Mouse (Mus musculus): Measurements from ENCODE around the gene Ppp4r3a. TPM values are rescaled to one million over a fixed set of nuclear protein-coding genes. Genes with fewer than 3 reads are reported as not detected.

Gene Ppp4r3a
- total and polyA plus RNA-seq, 2 experiments from 2014 or later = 13.9 to 31.4 TPM

DNA sequence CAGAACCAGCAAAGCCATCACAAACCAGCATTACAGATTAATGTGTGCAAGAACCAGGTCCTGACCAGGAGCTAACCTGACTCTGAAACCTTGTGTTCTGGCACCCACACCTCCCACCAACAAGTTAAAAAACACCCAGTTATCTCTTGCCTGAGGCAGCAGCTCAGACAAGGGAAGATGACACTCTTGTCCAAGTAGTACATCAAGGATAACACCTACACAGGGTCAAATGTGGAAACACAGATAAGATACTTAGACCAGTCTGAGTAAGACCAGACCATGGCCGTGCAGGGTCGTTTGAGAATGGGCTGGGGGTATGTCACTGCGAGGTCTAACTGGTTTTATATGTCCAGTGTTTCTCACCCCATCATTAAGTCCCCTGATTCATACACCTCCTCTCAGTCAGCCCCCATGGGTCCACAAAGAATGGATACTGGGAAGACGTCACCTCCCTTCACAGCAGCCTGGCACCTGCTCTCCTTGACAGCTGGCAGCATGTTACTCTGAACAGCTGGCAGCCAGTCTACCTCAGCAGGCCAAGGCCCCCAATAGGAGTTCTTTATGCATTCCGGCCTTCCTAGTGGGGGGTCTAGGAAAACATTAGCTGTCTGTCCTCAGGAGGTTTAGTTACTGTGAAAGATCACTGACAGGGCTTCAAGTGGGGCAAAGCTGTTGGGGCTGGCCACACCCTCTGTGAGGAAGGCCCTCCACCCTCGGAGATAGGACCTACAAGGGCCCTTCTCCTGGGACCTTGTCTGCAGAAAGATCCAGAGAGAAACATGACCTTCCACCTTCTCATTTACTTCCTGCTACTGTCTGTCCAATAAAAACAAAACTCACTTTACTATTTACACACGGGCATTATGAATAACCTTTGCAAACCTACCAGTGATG is 84.2 kb downstream of the Ppp4r3a start:
- Histone ChIP-seq H3K4me2 (ENCODE audit: low read depth, low read length) (no peak overlapping the region), H3K27me3 (ENCODE audit: control insufficient read depth, insufficient read depth, low read length) (peaks cover 4% of the 10 kb centered on the region; the same call in 1 of the 2 replicates), H3K4me3 (ENCODE audit: low read depth, low read length) (no peak overlapping the region), H3K36me3 (replicated peaks; ENCODE audit: control insufficient read depth, insufficient read depth, low read length) (no peaks in the 10 kb centered on the region), H3K4me1 (ENCODE audit: control insufficient read depth, insufficient read depth) (0 out of 2 replicates have a peak, but pooled peaks cover 6% of the 10 kb centered on the region), H3K9ac (replicated peaks; ENCODE audit: low read depth, low read length) (no peak overlapping the region), H3K27ac (ENCODE audit: low read depth) (no peak overlapping the region), H3K9me3 (replicated peaks; ENCODE audit: control insufficient read depth, low read length) (no peaks in the 10 kb centered on the region)
- WGBS = 39% methylated on average over 7 of the region's 7 CpGs
- ATAC-seq (ENCODE audit: insufficient read depth, low read depth) (no peak), DNase-seq (ENCODE audit: low spot score) (no peak)
- no peak for TF ChIP-seq CTCF (IDR thresholded peaks at IDR 0.05; ENCODE audit: low read depth)
- no peak for TF ChIP-seq EP300 (IDR thresholded peaks at IDR 0.05; ENCODE audit: low read depth)

DNA sequence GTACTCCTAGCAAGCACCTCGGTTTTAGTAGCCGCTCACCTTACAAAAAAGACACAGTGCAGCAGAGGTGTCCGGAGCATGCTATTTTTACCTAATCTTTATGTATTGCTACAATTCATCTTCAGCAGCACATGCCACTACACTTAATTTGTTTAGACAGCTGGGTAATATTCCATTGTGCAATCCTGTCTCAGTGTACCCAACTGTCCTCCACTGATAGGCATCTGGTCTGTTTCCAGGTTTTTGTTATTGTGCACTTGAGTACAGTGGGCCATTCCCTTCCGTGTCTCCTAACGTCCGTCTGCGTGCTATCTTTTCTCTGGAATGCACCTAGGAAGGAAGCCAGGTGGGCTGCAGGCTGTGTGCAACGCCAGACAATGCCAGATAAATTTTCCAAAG is 84.9 kb downstream of the Ppp4r3a start:
- 35% methylated on average over 8 of the region's 8 CpGs for WGBS
- no peaks in the 10 kb centered on the region for H3K36me3 ChIP-seq (replicated peaks; ENCODE audit: control insufficient read depth, insufficient read depth, low read length)
- no peaks in the 10 kb centered on the region for H3K27me3 ChIP-seq (ENCODE audit: control insufficient read depth, insufficient read depth, low read length)
- no peak overlapping the region for H3K27ac ChIP-seq (ENCODE audit: low read depth)
- ATAC-seq (ENCODE audit: insufficient read depth, low read depth) = no peak
- no peak for DNase-seq (ENCODE audit: low spot score)
- no peak overlapping the region for H3K9ac ChIP-seq (replicated peaks; ENCODE audit: low read depth, low read length)
- no peak overlapping the region for H3K4me2 ChIP-seq (ENCODE audit: low read depth, low read length)
- H3K4me1 ChIP-seq (ENCODE audit: control insufficient read depth, insufficient read depth) = 0 out of 2 replicates have a peak, but pooled peaks cover 6% of the 10 kb centered on the region
- no peaks in the 10 kb centered on the region for H3K9me3 ChIP-seq (replicated peaks; ENCODE audit: control insufficient read depth, low read length)
- no peak for TF ChIP-seq CTCF (IDR thresholded peaks at IDR 0.05; ENCODE audit: low read depth)
- TF ChIP-seq EP300 (IDR thresholded peaks at IDR 0.05; ENCODE audit: low read depth) = no peak
- no peak overlapping the region for H3K4me3 ChIP-seq (ENCODE audit: low read depth, low read length)

- Histone ChIP-seq H3K4me1 (ENCODE audit: control insufficient read depth, insufficient read depth) (0 out of 2 replicates have a peak, but pooled peaks cover 6% of the 10 kb centered on the region), H3K9ac (replicated peaks; ENCODE audit: low read depth, low read length) (no peak overlapping the region), H3K4me2 (ENCODE audit: low read depth, low read length) (no peak overlapping the region), H3K4me3 (ENCODE audit: low read depth, low read length) (no peak overlapping the region), H3K27me3 (ENCODE audit: control insufficient read depth, insufficient read depth, low read length) (no peaks in the 10 kb centered on the region), H3K36me3 (replicated peaks; ENCODE audit: control insufficient read depth, insufficient read depth, low read length) (no peaks in the 10 kb centered on the region), H3K27ac (ENCODE audit: low read depth) (no peak overlapping the region), H3K9me3 (replicated peaks; ENCODE audit: control insufficient read depth, low read length) (no peaks in the 10 kb centered on the region)
- WGBS = 26% methylated on average over 10 of the region's 10 CpGs
- TF ChIP-seq EP300 (IDR thresholded peaks at IDR 0.05; ENCODE audit: low read depth) (no peak), CTCF (IDR thresholded peaks at IDR 0.05; ENCODE audit: low read depth) (no peak)
- DNase-seq (ENCODE audit: low spot score) = no peak
- ATAC-seq (ENCODE audit: insufficient read depth, low read depth) = no peak
These were observed 85.5 kb downstream of the Ppp4r3a start for GRCm38 (mm10) chr12:100997830-100998563.

GRCm38 (mm10) chr12:100996378-100996898 is 87.1 kb downstream of the Ppp4r3a start:
- DNase-seq (ENCODE audit: low spot score) = no peak
- H3K36me3 ChIP-seq (replicated peaks; ENCODE audit: control insufficient read depth, insufficient read depth, low read length) = no peaks in the 10 kb centered on the region
- no peak overlapping the region for H3K27ac ChIP-seq (ENCODE audit: low read depth)
- H3K4me1 ChIP-seq (ENCODE audit: control insufficient read depth, insufficient read depth) = 0 out of 2 replicates have a peak, but pooled peaks cover 6% of the 10 kb centered on the region
- H3K9me3 ChIP-seq (replicated peaks; ENCODE audit: control insufficient read depth, low read length) = no peaks in the 10 kb centered on the region
- TF ChIP-seq CTCF (IDR thresholded peaks at IDR 0.05; ENCODE audit: low read depth) (no peak), EP300 (IDR thresholded peaks at IDR 0.05; ENCODE audit: low read depth) (no peak)
- H3K9ac ChIP-seq (replicated peaks; ENCODE audit: low read depth, low read length) = no peak overlapping the region
- no peaks in the 10 kb centered on the region for H3K27me3 ChIP-seq (ENCODE audit: control insufficient read depth, insufficient read depth, low read length)
- no peak overlapping the region for H3K4me3 ChIP-seq (ENCODE audit: low read depth, low read length)
- ATAC-seq (ENCODE audit: insufficient read depth, low read depth) = no peak
- H3K4me2 ChIP-seq (ENCODE audit: low read depth, low read length) = no peak overlapping the region
- WGBS = 70% methylated on average over 5 of the region's 5 CpGs

DNA sequence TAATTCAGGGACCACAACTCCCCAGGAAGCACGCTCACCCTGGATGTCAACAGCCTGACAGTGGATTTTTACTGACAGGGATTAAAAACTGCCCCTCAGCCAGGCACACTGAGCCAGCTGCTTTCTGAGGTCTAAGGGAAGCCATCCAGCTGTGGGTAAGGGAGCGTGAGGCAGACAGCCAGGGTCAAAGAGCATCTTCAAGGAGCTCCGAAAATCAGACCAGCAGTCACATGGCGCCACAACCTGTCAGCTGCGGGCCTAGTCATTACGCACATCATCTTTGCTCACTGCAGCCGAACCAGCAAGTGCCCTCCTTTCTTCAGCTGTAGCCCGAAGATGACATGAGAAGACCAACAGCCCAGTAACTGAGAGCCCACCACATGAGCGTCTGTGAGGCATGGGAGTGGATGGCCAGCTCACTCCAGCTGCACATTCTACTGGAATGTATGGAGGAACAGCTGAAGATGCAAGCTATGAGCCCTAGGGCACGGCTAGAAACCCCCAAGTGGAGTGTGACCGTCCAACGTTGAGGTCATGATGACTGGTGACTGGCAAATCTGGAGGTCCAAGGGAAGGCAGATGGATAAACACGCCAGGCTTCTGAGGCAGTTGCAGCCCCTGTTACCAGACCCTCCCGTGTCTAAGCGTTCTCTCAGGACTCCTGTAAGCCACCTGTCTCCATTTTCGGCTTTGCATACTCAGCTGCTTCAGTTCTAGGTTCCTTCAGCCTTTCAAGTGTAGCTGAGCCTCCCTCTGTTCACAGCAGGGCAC is 87.7 kb downstream of the Ppp4r3a start:
- no peaks in the 10 kb centered on the region for H3K9me3 ChIP-seq (replicated peaks; ENCODE audit: control insufficient read depth, low read length)
- H3K36me3 ChIP-seq (replicated peaks; ENCODE audit: control insufficient read depth, insufficient read depth, low read length) = no peaks in the 10 kb centered on the region
- H3K27ac ChIP-seq (ENCODE audit: low read depth) = no peak overlapping the region
- no peak for ATAC-seq (ENCODE audit: insufficient read depth, low read depth)
- TF ChIP-seq EP300 (IDR thresholded peaks at IDR 0.05; ENCODE audit: low read depth) (no peak), CTCF (IDR thresholded peaks at IDR 0.05; ENCODE audit: low read depth) (no peak)
- H3K27me3 ChIP-seq (ENCODE audit: control insufficient read depth, insufficient read depth, low read length) = no peaks in the 10 kb centered on the region
- H3K9ac ChIP-seq (replicated peaks; ENCODE audit: low read depth, low read length) = no peak overlapping the region
- 70% methylated on average over 16 of the region's 16 CpGs for WGBS
- DNase-seq (ENCODE audit: low spot score) = no peak
- 0 out of 2 replicates have a peak, but pooled peaks cover 6% of the 10 kb centered on the region for H3K4me1 ChIP-seq (ENCODE audit: control insufficient read depth, insufficient read depth)
- no peak overlapping the region for H3K4me2 ChIP-seq (ENCODE audit: low read depth, low read length)
- H3K4me3 ChIP-seq (ENCODE audit: low read depth, low read length) = no peak overlapping the region
